Mouse (Mus musculus): Measurements from ENCODE around the gene Ttc8. TPM values are rescaled to one million over a fixed set of nuclear protein-coding genes. Genes with fewer than 3 reads are reported as not detected.
A peak's percentile ranks its signal among the peaks of the same experiment; 100 is the strongest.
"Not testable (repeated sequence)": the region's sequence is repeated elsewhere in the genome, so short reads cannot be mapped to it uniquely, and the experiment has no call there.

Ttc8 gene
- polyA plus RNA-seq, 1 experiment from 2014 or later, result 39.2 TPM

DNA sequence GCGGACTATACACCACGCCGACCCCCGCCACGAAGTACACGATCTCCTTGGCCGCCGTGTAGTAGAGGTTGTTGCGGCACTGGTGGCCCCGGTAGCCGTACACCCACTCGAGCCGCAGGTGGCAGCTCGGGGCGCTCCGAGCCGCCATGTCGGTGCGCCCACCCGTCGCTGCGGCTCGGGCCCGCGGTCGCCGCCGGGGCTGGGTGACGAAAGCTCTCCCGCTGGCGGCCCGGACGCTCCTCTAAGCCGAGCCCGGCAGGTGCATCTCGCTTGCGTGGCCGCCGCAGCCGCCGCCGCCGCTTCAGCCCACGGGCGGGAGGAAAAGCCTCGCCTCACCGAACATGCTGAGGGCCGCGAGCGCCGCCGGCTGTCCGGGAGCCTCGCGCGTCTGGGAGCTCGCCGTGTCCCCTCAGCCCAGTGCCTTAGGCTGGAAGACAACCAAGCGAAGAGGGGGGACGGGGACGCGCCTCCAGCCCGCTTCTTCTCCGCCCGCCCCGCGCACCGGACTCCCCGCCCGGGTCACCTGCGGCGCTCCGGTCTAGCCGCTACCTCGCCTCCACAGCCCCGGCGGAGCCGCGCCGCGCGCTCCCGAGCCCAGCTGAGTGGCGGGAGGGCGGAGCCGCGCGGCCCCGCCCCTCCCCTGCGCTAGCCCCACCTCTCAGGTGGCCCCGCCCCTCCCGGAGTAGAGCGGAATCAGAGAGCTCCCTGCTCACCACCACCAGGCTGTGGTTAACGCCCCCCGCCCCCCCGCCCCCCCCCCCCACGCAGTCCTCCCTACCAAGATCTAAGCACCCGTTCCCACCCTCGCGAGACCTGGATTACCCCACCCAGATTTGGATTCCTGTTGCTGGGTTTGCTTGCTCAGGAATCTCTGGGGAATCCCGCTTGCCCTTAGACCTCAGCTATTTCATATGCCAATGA is 19.2 kb upstream of the Ttc8 start, which contains the start of gene Eml5:
Gene Eml5 (minus strand): TSS at position 604 of the 921 bp plus-strand sequence.
- under 1% methylated on average over 88 of the region's 101 CpGs for WGBS
- peaks cover 12% of the 10 kb centered on the region for H3K4me1 ChIP-seq (replicated peaks; ENCODE audit: control insufficient read depth, insufficient read depth, low read length)
- no peaks in the 10 kb centered on the region for H3K36me3 ChIP-seq (ENCODE audit: control insufficient read depth, insufficient read depth)

DNA sequence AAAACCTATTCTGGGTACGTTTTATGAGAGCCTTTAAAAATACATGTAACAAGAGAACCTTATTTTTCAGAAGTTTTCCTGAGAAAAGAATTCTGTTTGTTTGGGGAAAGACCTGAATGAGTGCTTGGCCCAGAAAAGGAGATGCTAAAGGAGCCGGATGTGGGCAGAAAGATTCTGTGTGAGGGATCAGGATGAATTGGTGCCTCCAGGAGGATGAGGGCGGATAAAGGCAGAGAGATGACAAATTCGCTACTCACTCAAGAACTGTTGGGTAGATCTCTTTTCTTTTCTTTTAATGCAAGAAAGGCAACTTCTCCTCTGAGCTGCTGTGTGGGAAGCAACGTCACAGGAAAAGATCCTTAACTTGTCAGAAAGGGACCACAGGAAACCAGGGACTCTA is 14.9 kb upstream of the Ttc8 start:
- WGBS, result 84% methylated on average over 5 of the region's 5 CpGs
- Histone ChIP-seq H3K27ac (ENCODE audit: low read length) (no peak overlapping the region), H3K4me2 (ENCODE audit: low read length) (no peak overlapping the region), H3K4me3 (replicated peaks; ENCODE audit: low read length) (no peak overlapping the region), H3K27me3 (replicated peaks; ENCODE audit: control insufficient read depth, insufficient read depth, low read length) (no peaks in the 10 kb centered on the region), H3K9ac (replicated peaks; ENCODE audit: low read depth, low read length) (no peak overlapping the region), H3K9me3 (ENCODE audit: control insufficient read depth, low read length) (no peaks in the 10 kb centered on the region), H3K4me1 (replicated peaks; ENCODE audit: control insufficient read depth, insufficient read depth, low read length) (no peaks in the 10 kb centered on the region), H3K36me3 (ENCODE audit: control insufficient read depth, insufficient read depth) (no peaks in the 10 kb centered on the region)
- no peak for ATAC-seq

More for the DNA sequence above, 19.2 kb upstream of the Ttc8 start, which contains the start of gene Eml5:
- H3K27ac ChIP-seq (ENCODE audit: low read length), result peak within 1 kb of the TSS; percentile 77
- peak; percentile 89 for ATAC-seq
- peak within 1 kb of the TSS; percentile 75 for H3K4me3 ChIP-seq (replicated peaks; ENCODE audit: low read length)
- H3K27me3 ChIP-seq (replicated peaks; ENCODE audit: control insufficient read depth, insufficient read depth, low read length), result no peaks in the 10 kb centered on the region
- peak within 1 kb of the TSS; percentile 73 for H3K4me2 ChIP-seq (ENCODE audit: low read length)
- no peaks in the 10 kb centered on the region for H3K9me3 ChIP-seq (ENCODE audit: control insufficient read depth, low read length)
- H3K9ac ChIP-seq (replicated peaks; ENCODE audit: low read depth, low read length), result peak within 1 kb of the TSS; percentile 73

GRCm38 (mm10) chr12:98910096-98910495 is 10.3 kb upstream of the Ttc8 start:
- ATAC-seq, result no peak
- Histone ChIP-seq H3K4me3 (replicated peaks; ENCODE audit: low read length) (no peak overlapping the region), H3K4me1 (replicated peaks; ENCODE audit: control insufficient read depth, insufficient read depth, low read length) (no peaks in the 10 kb centered on the region), H3K9me3 (ENCODE audit: control insufficient read depth, low read length) (no peaks in the 10 kb centered on the region), H3K27me3 (replicated peaks; ENCODE audit: control insufficient read depth, insufficient read depth, low read length) (no peaks in the 10 kb centered on the region), H3K36me3 (ENCODE audit: control insufficient read depth, insufficient read depth) (no peaks in the 10 kb centered on the region), H3K27ac (ENCODE audit: low read length) (no peak overlapping the region), H3K9ac (replicated peaks; ENCODE audit: low read depth, low read length) (no peak overlapping the region), H3K4me2 (ENCODE audit: low read length) (no peak overlapping the region)
- WGBS, result 68% methylated on average over 9 of the region's 9 CpGs

DNA sequence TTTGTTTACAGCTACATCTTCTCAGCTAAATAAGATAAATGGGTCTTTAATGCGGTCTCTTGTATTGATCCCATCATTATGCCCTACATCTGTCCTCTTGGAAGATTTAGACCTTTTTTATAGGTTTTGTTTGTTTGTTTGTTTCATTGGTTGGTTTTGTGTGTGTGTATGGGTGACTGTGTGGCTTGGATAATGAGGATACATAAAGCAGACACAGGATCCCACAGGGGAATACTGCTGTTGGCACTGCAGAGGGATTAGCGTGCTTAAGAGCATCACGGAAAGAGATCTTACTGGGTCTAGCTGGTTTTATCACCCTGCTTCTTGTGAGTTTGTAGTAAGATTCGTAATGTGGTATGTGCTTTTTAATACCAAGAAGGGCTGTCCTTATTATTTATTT is 10.8 kb downstream of the Ttc8 start:
- Histone ChIP-seq H3K4me3 (replicated peaks; ENCODE audit: low read length) (no peak overlapping the region), H3K36me3 (ENCODE audit: control insufficient read depth, insufficient read depth) (no peaks in the 10 kb centered on the region), H3K9ac (replicated peaks; ENCODE audit: low read depth, low read length) (no peak overlapping the region), H3K4me1 (replicated peaks; ENCODE audit: control insufficient read depth, insufficient read depth, low read length) (no peaks in the 10 kb centered on the region), H3K27me3 (replicated peaks; ENCODE audit: control insufficient read depth, insufficient read depth, low read length) (no peaks in the 10 kb centered on the region), H3K9me3 (ENCODE audit: control insufficient read depth, low read length) (no peaks in the 10 kb centered on the region), H3K27ac (ENCODE audit: low read length) (no peak overlapping the region), H3K4me2 (ENCODE audit: low read length) (no peak overlapping the region)
- no peak for ATAC-seq
- 79% methylated on average over 4 of the region's 4 CpGs for WGBS

- no peak overlapping the region for H3K4me2 ChIP-seq (ENCODE audit: low read length)
- H3K9ac ChIP-seq (replicated peaks; ENCODE audit: low read depth, low read length), result no peak overlapping the region
- WGBS, result 75% methylated on average over 4 of the region's 4 CpGs
- H3K4me3 ChIP-seq (replicated peaks; ENCODE audit: low read length), result no peak overlapping the region
- no peak for ATAC-seq
- no peak overlapping the region for H3K27ac ChIP-seq (ENCODE audit: low read length)
- no peaks in the 10 kb centered on the region for H3K9me3 ChIP-seq (ENCODE audit: control insufficient read depth, low read length)
- H3K27me3 ChIP-seq (replicated peaks; ENCODE audit: control insufficient read depth, insufficient read depth, low read length), result no peaks in the 10 kb centered on the region
- no peaks in the 10 kb centered on the region for H3K4me1 ChIP-seq (replicated peaks; ENCODE audit: control insufficient read depth, insufficient read depth, low read length)
- H3K36me3 ChIP-seq (ENCODE audit: control insufficient read depth, insufficient read depth), result no peaks in the 10 kb centered on the region
These were observed 12.1 kb downstream of the Ttc8 start for GRCm38 (mm10) chr12:98932441-98932840.

- no peak for ATAC-seq
- H3K9ac ChIP-seq (replicated peaks; ENCODE audit: low read depth, low read length), result no peak overlapping the region
- H3K27ac ChIP-seq (ENCODE audit: low read length), result no peak overlapping the region
These were observed 12.5 kb downstream of the Ttc8 start for GRCm38 (mm10) chr12:98932856-98933255.

DNA sequence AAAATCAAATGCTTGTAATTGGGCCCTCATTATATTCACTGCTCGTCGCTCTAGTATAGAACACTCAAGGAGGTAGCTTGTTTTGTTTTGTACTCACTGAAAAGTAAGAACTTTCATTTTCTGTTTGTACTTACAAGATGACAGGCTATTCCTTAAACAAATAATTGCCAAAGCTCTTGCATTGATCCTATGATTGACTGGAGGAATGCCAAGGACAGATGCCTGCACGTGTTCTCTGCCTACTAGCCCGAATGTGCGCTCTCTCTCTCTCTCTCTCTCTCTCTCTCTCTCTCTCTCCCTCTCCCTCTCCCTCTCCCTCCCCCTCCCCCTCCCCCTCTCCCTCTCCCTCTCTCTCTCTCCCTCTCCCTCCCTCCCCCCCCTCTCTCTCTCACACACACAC is 30.9 kb downstream of the Ttc8 start:
- not testable (repeated sequence) for ATAC-seq; H3K27me3 ChIP-seq (replicated peaks; ENCODE audit: control insufficient read depth, insufficient read depth, low read length); H3K9me3 ChIP-seq (ENCODE audit: control insufficient read depth, low read length); H3K27ac ChIP-seq (ENCODE audit: low read length); H3K36me3 ChIP-seq (ENCODE audit: control insufficient read depth, insufficient read depth); H3K4me1 ChIP-seq (replicated peaks; ENCODE audit: control insufficient read depth, insufficient read depth, low read length); H3K4me2 ChIP-seq (ENCODE audit: low read length); H3K9ac ChIP-seq (replicated peaks; ENCODE audit: low read depth, low read length); H3K4me3 ChIP-seq (replicated peaks; ENCODE audit: low read length)
- 33% methylated on average over 5 of the region's 5 CpGs for WGBS

More at GRCm38 (mm10) chr12:98932856-98933255, 12.5 kb downstream of the Ttc8 start:
- no peak overlapping the region for H3K4me3 ChIP-seq (replicated peaks; ENCODE audit: low read length)
- no peaks in the 10 kb centered on the region for H3K36me3 ChIP-seq (ENCODE audit: control insufficient read depth, insufficient read depth)
- no peaks in the 10 kb centered on the region for H3K4me1 ChIP-seq (replicated peaks; ENCODE audit: control insufficient read depth, insufficient read depth, low read length)
- H3K27me3 ChIP-seq (replicated peaks; ENCODE audit: control insufficient read depth, insufficient read depth, low read length), result no peaks in the 10 kb centered on the region
- no peaks in the 10 kb centered on the region for H3K9me3 ChIP-seq (ENCODE audit: control insufficient read depth, low read length)
- H3K4me2 ChIP-seq (ENCODE audit: low read length), result no peak overlapping the region
- 100% methylated on average over 1 of the region's 1 CpGs for WGBS

- no peaks in the 10 kb centered on the region for H3K9me3 ChIP-seq (ENCODE audit: control insufficient read depth, low read length)
- no peak overlapping the region for H3K4me3 ChIP-seq (replicated peaks; ENCODE audit: low read length)
- no peak for ATAC-seq
- no peak overlapping the region for H3K4me2 ChIP-seq (ENCODE audit: low read length)
- no peak overlapping the region for H3K27ac ChIP-seq (ENCODE audit: low read length)
- H3K36me3 ChIP-seq (ENCODE audit: control insufficient read depth, insufficient read depth), result peaks cover 2% of the 10 kb centered on the region; the same call in 1 of the 2 replicates
- peaks cover 11% of the 10 kb centered on the region for H3K4me1 ChIP-seq (replicated peaks; ENCODE audit: control insufficient read depth, insufficient read depth, low read length)
- 69% methylated on average over 2 of the region's 2 CpGs for WGBS
- H3K27me3 ChIP-seq (replicated peaks; ENCODE audit: control insufficient read depth, insufficient read depth, low read length), result no peaks in the 10 kb centered on the region
- no peak overlapping the region for H3K9ac ChIP-seq (replicated peaks; ENCODE audit: low read depth, low read length)
These were observed 36.6 kb downstream of the Ttc8 start for GRCm38 (mm10) chr12:98956951-98957350.

- no peak overlapping the region for H3K4me2 ChIP-seq (ENCODE audit: low read length)
- no peak overlapping the region for H3K27ac ChIP-seq (ENCODE audit: low read length)
- H3K9me3 ChIP-seq (ENCODE audit: control insufficient read depth, low read length), result no peaks in the 10 kb centered on the region
- H3K4me3 ChIP-seq (replicated peaks; ENCODE audit: low read length), result no peak overlapping the region
- no peak for ATAC-seq
- peaks cover 2% of the 10 kb centered on the region; the same call in 1 of the 2 replicates for H3K36me3 ChIP-seq (ENCODE audit: control insufficient read depth, insufficient read depth)
- no peak overlapping the region for H3K9ac ChIP-seq (replicated peaks; ENCODE audit: low read depth, low read length)
- 86% methylated on average over 11 of the region's 11 CpGs for WGBS
- H3K27me3 ChIP-seq (replicated peaks; ENCODE audit: control insufficient read depth, insufficient read depth, low read length), result no peaks in the 10 kb centered on the region
- H3K4me1 ChIP-seq (replicated peaks; ENCODE audit: control insufficient read depth, insufficient read depth, low read length), result peaks cover 13% of the 10 kb centered on the region
These were observed 37.1 kb downstream of the Ttc8 start for GRCm38 (mm10) chr12:98957455-98957854.
